Mouse (Mus musculus) stomach, embryonic 16.5 days (tissue): ENCODE results near the gene R3hdm4. TPM values are rescaled to one million over a fixed set of nuclear protein-coding genes. Genes with fewer than 3 reads are reported as not detected.

ENCODE experiments used
- ATAC-seq: fragments of 200-750 bp; cut with Nextera tagmentation; 2 replicates; pipeline ENCODE4 v1.8.0; 2017; ENCODE audit warnings: moderate number of reproducible peaks, moderate TSS enrichment; ENCODE audit not compliant: insufficient read depth, low FRiP score
- H3K27ac ChIP-seq: fragments of 300-500 bp; sonication (generic); 2 replicates; pipeline ENCODE4 v1.5.1; 2014; ENCODE audit warnings: low read length
- H3K27me3 ChIP-seq: fragments of 300-500 bp; sonication (generic); 2 replicates; pipeline ENCODE4 v1.6.1; 2014; ENCODE audit warnings: low read length, control low read depth, mixed read lengths; ENCODE audit not compliant: control insufficient read depth, insufficient read depth
- H3K36me3 ChIP-seq: fragments of 300-500 bp; sonication (generic); 2 replicates; pipeline ENCODE4 v1.6.1; 2014; ENCODE audit warnings: low read length; ENCODE audit not compliant: control insufficient read depth, insufficient read depth
- H3K4me1 ChIP-seq: fragments of 300-500 bp; sonication (generic); 2 replicates; pipeline ENCODE4 v1.6.1; 2014; ENCODE audit warnings: low read length, control low read depth, mixed read lengths; ENCODE audit not compliant: control insufficient read depth, insufficient read depth
- H3K4me2 ChIP-seq: fragments of 300-500 bp; sonication (generic); 2 replicates; pipeline ENCODE4 v1.6.1; 2014; ENCODE audit warnings: low read depth, low read length, mixed read lengths
- H3K4me3 ChIP-seq: fragments of 300-500 bp; sonication (generic); replicated peaks from 2 replicates; pipeline ENCODE4 v1.5.1; 2014; ENCODE audit warnings: mild to moderate bottlenecking, low read length
- H3K9ac ChIP-seq: fragments of 300-500 bp; sonication (generic); 2 replicates; pipeline ENCODE4 v1.6.1; 2014; ENCODE audit warnings: low read length
- H3K9me3 ChIP-seq: fragments of 300-500 bp; sonication (generic); replicated peaks from 2 replicates; pipeline ENCODE4 v1.6.1; 2016; ENCODE audit warnings: low read length, control low read depth; ENCODE audit not compliant: control insufficient read depth
- WGBS: fragments of 180-500 bp; shearing (Covaris S2); extraction: QIAGEN DNeasy Blood & Tissue Kit; methylation state at CpG from one replicate; pipeline ENCODE4 v1.1.7; 2014; 5-methylcytosine and 5-hydroxymethylcytosine counted together
- polyA plus RNA-seq: library from polyadenylated mRNA; unstranded; fragments of >200 nt; fragmentation: Nextera tagmentation; extraction: Ambion mirVana; gene quantifications from 2 replicates; pipeline ENCODE4 v1.2.1, GENCODE M21; 2015

The R3hdm4 gene
- polyA plus RNA-seq, 1 experiment from 2014 or later, result 160 TPM

- WGBS, result 27% methylated on average over 9 of the region's 9 CpGs
- no peaks in the 10 kb centered on the region for H3K27me3 ChIP-seq
- no peaks in the 10 kb centered on the region for H3K9me3 ChIP-seq
- H3K9ac ChIP-seq, result peak overlapping the region; percentile 89
- ATAC-seq, result no peak
- H3K4me2 ChIP-seq, result peak overlapping the region; percentile 92
- peak overlapping the region; percentile 55 for H3K27ac ChIP-seq
- H3K4me3 ChIP-seq, result peak overlapping the region; percentile 85
- peaks cover 13% of the 10 kb centered on the region; the same call in 1 of the 2 replicates for H3K36me3 ChIP-seq
- peaks cover 42% of the 10 kb centered on the region for H3K4me1 ChIP-seq
These were observed 8.1 kb upstream of the R3hdm4 start for GRCm38 (mm10) chr10:79928907-79929701.

- Histone ChIP-seq H3K4me2 (peak overlapping the region; percentile 92), H3K27me3 (no peaks in the 10 kb centered on the region; the same call in 1 of the 2 replicates), H3K4me3 (peak overlapping the region; percentile 85), H3K36me3 (peaks cover 13% of the 10 kb centered on the region; the same call in 1 of the 2 replicates), H3K9ac (peak overlapping the region; percentile 89), H3K27ac (peak overlapping the region; percentile 95), H3K4me1 (peaks cover 33% of the 10 kb centered on the region), H3K9me3 (no peaks in the 10 kb centered on the region)
- no peak for ATAC-seq
- 2% methylated on average over 29 of the region's 29 CpGs for WGBS
These were observed 7.2 kb upstream of the R3hdm4 start for GRCm38 (mm10) chr10:79928030-79928694.

GRCm38 (mm10) chr10:79927324-79928029, 6.5 kb upstream of the R3hdm4 start:
- peak overlapping the region; percentile 89 for H3K9ac ChIP-seq
- 0% methylated on average over 54 of the region's 54 CpGs for WGBS
- H3K27me3 ChIP-seq, result peaks cover 3% of the 10 kb centered on the region
- H3K36me3 ChIP-seq, result peaks cover 13% of the 10 kb centered on the region; the same call in 1 of the 2 replicates
- peak overlapping the region; percentile 85 for H3K4me3 ChIP-seq
- H3K9me3 ChIP-seq, result no peaks in the 10 kb centered on the region
- peak overlapping the region; percentile 95 for H3K27ac ChIP-seq
- peak overlapping the region; percentile 92 for H3K4me2 ChIP-seq
- peak; percentile 7; the same call in 1 of the 2 replicates for ATAC-seq
- peaks cover 26% of the 10 kb centered on the region for H3K4me1 ChIP-seq

GRCm38 (mm10) chr10:79926491-79927323, 5.7 kb upstream of the R3hdm4 start, which contains the start of gene Arid3a:
Gene Arid3a, plus strand, starts transcription at chr10:79927043.
- under 1% methylated on average over 63 of the region's 63 CpGs for WGBS
- ATAC-seq, result peak; percentile 85
- peak within 1 kb of the TSS; percentile 95 for H3K27ac ChIP-seq
- H3K27me3 ChIP-seq, result peaks cover 11% of the 10 kb centered on the region
- peak within 1 kb of the TSS; percentile 85 for H3K4me3 ChIP-seq
- peaks cover 8% of the 10 kb centered on the region; the same call in 1 of the 2 replicates for H3K36me3 ChIP-seq
- peak within 1 kb of the TSS; percentile 92 for H3K4me2 ChIP-seq
- H3K4me1 ChIP-seq, result peaks cover 20% of the 10 kb centered on the region
- H3K9me3 ChIP-seq, result no peaks in the 10 kb centered on the region
- peak within 1 kb of the TSS; percentile 89 for H3K9ac ChIP-seq

- no peaks in the 10 kb centered on the region for H3K9me3 ChIP-seq
- peaks cover 26% of the 10 kb centered on the region for H3K4me1 ChIP-seq
- H3K9ac ChIP-seq, result peak overlapping the region; percentile 89
- peak overlapping the region; percentile 85 for H3K4me3 ChIP-seq
- 5% methylated on average over 15 of the region's 15 CpGs for WGBS
- H3K36me3 ChIP-seq, result no peaks in the 10 kb centered on the region
- H3K27me3 ChIP-seq, result peaks cover 19% of the 10 kb centered on the region
- H3K4me2 ChIP-seq, result peak overlapping the region; percentile 92
- peak overlapping the region; percentile 95 for H3K27ac ChIP-seq
- ATAC-seq, result no peak
These were observed 4.9 kb upstream of the R3hdm4 start for GRCm38 (mm10) chr10:79925785-79926490.

GRCm38 (mm10) chr10:79924998-79925784, 4.2 kb upstream of the R3hdm4 start:
- H3K4me1 ChIP-seq, result peaks cover 26% of the 10 kb centered on the region
- no peak overlapping the region for H3K9ac ChIP-seq
- H3K9me3 ChIP-seq, result no peaks in the 10 kb centered on the region
- no peak overlapping the region for H3K4me3 ChIP-seq
- 10% methylated on average over 29 of the region's 29 CpGs for WGBS
- H3K27ac ChIP-seq, result peak overlapping the region; percentile 95
- H3K27me3 ChIP-seq, result peaks cover 26% of the 10 kb centered on the region
- H3K36me3 ChIP-seq, result no peaks in the 10 kb centered on the region
- ATAC-seq, result 0 out of 2 replicates have a peak, but pooled peaks have one; percentile 1
- H3K4me2 ChIP-seq, result peak overlapping the region; percentile 92

- 5% methylated on average over 34 of the region's 34 CpGs for WGBS
- peak overlapping the region; percentile 28 for H3K4me3 ChIP-seq
- H3K9me3 ChIP-seq, result no peaks in the 10 kb centered on the region
- peaks cover 51% of the 10 kb centered on the region for H3K27me3 ChIP-seq
- ATAC-seq, result no peak
- H3K36me3 ChIP-seq, result no peaks in the 10 kb centered on the region
- H3K9ac ChIP-seq, result peak overlapping the region; percentile 46; the same call in 1 of the 2 replicates
- H3K4me2 ChIP-seq, result peak overlapping the region; percentile 50
- H3K4me1 ChIP-seq, result peaks cover 32% of the 10 kb centered on the region
- no peak overlapping the region for H3K27ac ChIP-seq
These were observed 564 bp upstream of the R3hdm4 start for GRCm38 (mm10) chr10:79921572-79921971.
